Mouse (Mus musculus): ENCODE data around the gene Rfc2. TPM values are rescaled to one million over a fixed set of nuclear protein-coding genes. Genes with fewer than 3 reads are reported as not detected.

Rfc2 gene
- polyA plus RNA-seq, 1 experiment from 2014 or later, result 300 TPM

GRCm38 (mm10) chr5:134617071-134617470 is 35.9 kb downstream of the Rfc2 start:
- WGBS, result 68% methylated on average over 3 of the region's 3 CpGs
- no peak overlapping the region for H3K4me3 ChIP-seq
- H3K27me3 ChIP-seq (ENCODE audit: insufficient read depth, poor library complexity, severe bottlenecking), result no peaks in the 10 kb centered on the region
- DNase-seq (ENCODE audit: low spot score), result no peak
- no peaks in the 10 kb centered on the region for H3K9me3 ChIP-seq
- H3K27ac ChIP-seq, result no peak overlapping the region
- H3K4me1 ChIP-seq, result peaks cover 12% of the 10 kb centered on the region
- peaks cover 75% of the 10 kb centered on the region for H3K36me3 ChIP-seq

- Histone ChIP-seq H3K36me3 (peaks cover 94% of the 10 kb centered on the region), H3K27ac (peak overlapping the region; percentile 0; the same call in 1 of the 2 replicates), H3K9me3 (no peaks in the 10 kb centered on the region), H3K4me1 (0 out of 2 replicates have a peak, but pooled peaks cover 3% of the 10 kb centered on the region), H3K27me3 (ENCODE audit: insufficient read depth, poor library complexity, severe bottlenecking) (no peaks in the 10 kb centered on the region), H3K4me3 (no peak overlapping the region)
- WGBS, result 97% methylated on average over 9 of the region's 9 CpGs
- DNase-seq (ENCODE audit: low spot score), result no peak
These were observed 39.3 kb downstream of the Rfc2 start for GRCm38 (mm10) chr5:134620457-134620856.

- no peak for DNase-seq (ENCODE audit: low spot score)
- H3K27me3 ChIP-seq (ENCODE audit: insufficient read depth, poor library complexity, severe bottlenecking), result no peaks in the 10 kb centered on the region
- no peak overlapping the region; the same call in 1 of the 2 replicates for H3K27ac ChIP-seq
- no peaks in the 10 kb centered on the region for H3K9me3 ChIP-seq
- H3K36me3 ChIP-seq, result peaks cover 96% of the 10 kb centered on the region
- 0 out of 2 replicates have a peak, but pooled peaks cover 3% of the 10 kb centered on the region for H3K4me1 ChIP-seq
- 90% methylated on average over 16 of the region's 16 CpGs for WGBS
- H3K4me3 ChIP-seq, result no peak overlapping the region
These were observed 40.0 kb downstream of the Rfc2 start for GRCm38 (mm10) chr5:134621099-134621640.

- Histone ChIP-seq H3K27me3 (ENCODE audit: insufficient read depth, poor library complexity, severe bottlenecking) (no peaks in the 10 kb centered on the region), H3K4me3 (no peak overlapping the region), H3K36me3 (peaks cover 100% of the 10 kb centered on the region), H3K9me3 (no peaks in the 10 kb centered on the region), H3K27ac (no peak overlapping the region), H3K4me1 (0 out of 2 replicates have a peak, but pooled peaks cover 3% of the 10 kb centered on the region)
- DNase-seq (ENCODE audit: low spot score), result no peak
- WGBS, result 95% methylated on average over 2 of the region's 2 CpGs
These were observed 40.9 kb downstream of the Rfc2 start for GRCm38 (mm10) chr5:134622069-134622468.

GRCm38 (mm10) chr5:134629508-134629907 is 48.3 kb downstream of the Rfc2 start:
- Histone ChIP-seq H3K27me3 (ENCODE audit: insufficient read depth, poor library complexity, severe bottlenecking) (no peaks in the 10 kb centered on the region), H3K4me1 (peaks cover 23% of the 10 kb centered on the region), H3K27ac (no peak overlapping the region), H3K36me3 (peaks cover 88% of the 10 kb centered on the region), H3K4me3 (no peak overlapping the region), H3K9me3 (no peaks in the 10 kb centered on the region)
- DNase-seq (ENCODE audit: low spot score), result no peak
- 43% methylated on average over 4 of the region's 4 CpGs for WGBS

- H3K27me3 ChIP-seq (ENCODE audit: insufficient read depth, poor library complexity, severe bottlenecking), result no peaks in the 10 kb centered on the region
These were observed 49.7 kb downstream of the Rfc2 start for GRCm38 (mm10) chr5:134630835-134631234.

GRCm38 (mm10) chr5:134632841-134633240 is 51.7 kb downstream of the Rfc2 start:
- no peaks in the 10 kb centered on the region for H3K9me3 ChIP-seq
- H3K4me1 ChIP-seq, result peaks cover 29% of the 10 kb centered on the region
- no peaks in the 10 kb centered on the region for H3K27me3 ChIP-seq (ENCODE audit: insufficient read depth, poor library complexity, severe bottlenecking)
- peaks cover 78% of the 10 kb centered on the region for H3K36me3 ChIP-seq
- no peak overlapping the region for H3K4me3 ChIP-seq
- H3K27ac ChIP-seq, result no peak overlapping the region
- DNase-seq (ENCODE audit: low spot score), result no peak
- 68% methylated on average over 2 of the region's 2 CpGs for WGBS

More at GRCm38 (mm10) chr5:134630835-134631234, 49.7 kb downstream of the Rfc2 start:
- Histone ChIP-seq H3K4me1 (peaks cover 23% of the 10 kb centered on the region), H3K27ac (no peak overlapping the region), H3K9me3 (no peaks in the 10 kb centered on the region), H3K36me3 (peaks cover 87% of the 10 kb centered on the region), H3K4me3 (no peak overlapping the region)
- no peak for DNase-seq (ENCODE audit: low spot score)

- Histone ChIP-seq H3K27me3 (ENCODE audit: insufficient read depth, poor library complexity, severe bottlenecking) (no peaks in the 10 kb centered on the region), H3K9me3 (no peaks in the 10 kb centered on the region), H3K4me1 (peaks cover 8% of the 10 kb centered on the region; the same call in 1 of the 2 replicates), H3K27ac (peak overlapping the region; percentile 99), H3K36me3 (peaks cover 38% of the 10 kb centered on the region), H3K4me3 (peak overlapping the region; percentile 100)
- DNase-seq (ENCODE audit: low spot score), result no peak
- WGBS, result 32% methylated on average over 5 of the region's 5 CpGs
These were observed 56.7 kb downstream of the Rfc2 start for GRCm38 (mm10) chr5:134637820-134638367.

- Histone ChIP-seq H3K27ac (peak overlapping the region; percentile 99), H3K27me3 (ENCODE audit: insufficient read depth, poor library complexity, severe bottlenecking) (no peaks in the 10 kb centered on the region), H3K4me1 (peaks cover 8% of the 10 kb centered on the region; the same call in 1 of the 2 replicates), H3K9me3 (no peaks in the 10 kb centered on the region), H3K36me3 (peaks cover 32% of the 10 kb centered on the region), H3K4me3 (peak overlapping the region; percentile 100)
- under 1% methylated on average over 85 of the region's 85 CpGs for WGBS
- peak; percentile 80 for DNase-seq (ENCODE audit: low spot score)
These were observed 57.5 kb downstream of the Rfc2 start for GRCm38 (mm10) chr5:134638461-134639268.

- Histone ChIP-seq H3K4me3 (peak within 1 kb of the TSS; percentile 100), H3K27me3 (ENCODE audit: insufficient read depth, poor library complexity, severe bottlenecking) (no peaks in the 10 kb centered on the region), H3K27ac (peak within 1 kb of the TSS; percentile 99), H3K4me1 (peaks cover 10% of the 10 kb centered on the region; the same call in 1 of the 2 replicates), H3K9me3 (no peaks in the 10 kb centered on the region), H3K36me3 (peaks cover 25% of the 10 kb centered on the region)
- WGBS, result under 1% methylated on average over 52 of the region's 52 CpGs
- DNase-seq (ENCODE audit: low spot score), result peak; percentile 97
These were observed 58.1 kb downstream of the Rfc2 start, which contains the start of gene Eif4h for GRCm38 (mm10) chr5:134639269-134639682. Gene Eif4h, minus strand, starts transcription at chr5:134639490.

- H3K27me3 ChIP-seq (ENCODE audit: insufficient read depth, poor library complexity, severe bottlenecking), result no peaks in the 10 kb centered on the region
- no peaks in the 10 kb centered on the region for H3K9me3 ChIP-seq
- no peak for DNase-seq (ENCODE audit: low spot score)
- H3K4me3 ChIP-seq, result no peak overlapping the region
- WGBS, result 84% methylated on average over 2 of the region's 3 CpGs
- no peak overlapping the region for H3K27ac ChIP-seq
- H3K4me1 ChIP-seq, result peaks cover 13% of the 10 kb centered on the region; the same call in 1 of the 2 replicates
- H3K36me3 ChIP-seq, result peaks cover 16% of the 10 kb centered on the region
These were observed 59.2 kb downstream of the Rfc2 start for GRCm38 (mm10) chr5:134640371-134640770.

GRCm38 (mm10) chr5:134644121-134644520 is 63.0 kb downstream of the Rfc2 start:
- WGBS, result 72% methylated on average over 1 of the region's 1 CpGs
- DNase-seq (ENCODE audit: low spot score), result no peak
- no peak overlapping the region for H3K27ac ChIP-seq
- H3K4me1 ChIP-seq, result peaks cover 6% of the 10 kb centered on the region; the same call in 1 of the 2 replicates
- H3K9me3 ChIP-seq, result no peaks in the 10 kb centered on the region
- no peaks in the 10 kb centered on the region for H3K27me3 ChIP-seq (ENCODE audit: insufficient read depth, poor library complexity, severe bottlenecking)
- no peak overlapping the region for H3K4me3 ChIP-seq
- H3K36me3 ChIP-seq, result no peaks in the 10 kb centered on the region

- 55% methylated on average over 8 of the region's 8 CpGs for WGBS
- H3K27ac ChIP-seq, result no peak overlapping the region
- no peaks in the 10 kb centered on the region for H3K36me3 ChIP-seq
- no peaks in the 10 kb centered on the region for H3K27me3 ChIP-seq (ENCODE audit: insufficient read depth, poor library complexity, severe bottlenecking)
- H3K4me3 ChIP-seq, result no peak overlapping the region
- DNase-seq (ENCODE audit: low spot score), result no peak
- peaks cover 6% of the 10 kb centered on the region; the same call in 1 of the 2 replicates for H3K4me1 ChIP-seq
- no peaks in the 10 kb centered on the region for H3K9me3 ChIP-seq
These were observed 63.5 kb downstream of the Rfc2 start for GRCm38 (mm10) chr5:134644643-134645118.
